Mouse (Mus musculus) liver, embryonic 14.5 days (tissue): Measurements from ENCODE around the gene Dennd1a.

Experiments used
- CTCF ChIP-seq: IDR thresholded peaks from 2 replicates; pipeline ENCODE4 v1.5.1; 2016; ENCODE audit warnings: antibody characterized with exemption, low read depth, control low read depth
- EP300 ChIP-seq: IDR thresholded peaks from 2 replicates; pipeline ENCODE4 v1.6.1; 2016; ENCODE audit warnings: antibody characterized with exemption, low read depth

DNA sequence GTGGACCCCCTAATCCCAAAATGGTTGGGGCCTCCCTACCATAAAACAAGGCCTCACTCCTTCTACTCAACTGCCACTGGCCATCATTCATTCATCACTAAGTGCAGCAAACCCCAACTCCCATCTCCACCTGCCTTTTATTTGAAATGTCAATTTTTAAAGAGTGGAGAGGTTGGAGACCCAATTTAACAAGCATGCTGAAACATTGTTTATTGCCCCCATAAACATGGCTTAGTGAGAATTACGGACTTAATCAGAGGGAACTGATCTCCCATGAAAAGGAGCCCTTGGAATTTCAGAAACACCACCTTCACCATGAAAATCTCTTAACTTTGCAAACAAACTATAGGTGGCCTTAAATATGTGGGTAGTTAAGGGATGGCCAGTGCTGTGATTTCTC is 315.5 kb downstream of the Dennd1a start:
- TF ChIP-seq CTCF (no peak), EP300 (no peak)
